Mouse (Mus musculus) adrenal gland (tissue): ENCODE measurements around the gene Olfr398.

Experiments
- intact Hi-C: fragments of 180-260 bp; cut with DNase I; formaldehyde crosslinking; loops from one replicate; pipeline ENCODE4 v1.15.1; 2025
- long read RNA-seq, 2 experiments: library from polyadenylated mRNA; unstranded; transcript quantifications; one replicate each; pipeline ENCODE4 v2.0.0; 2020; ENCODE audit warnings: borderline replicate concordance in 1 of 2; ENCODE audit not compliant: insufficient replicate concordance in 1 of 2

The Olfr398 gene
- long read RNA-seq, experiment 1: 0 reads
- long read RNA-seq, experiment 2: 0 reads

DNA sequence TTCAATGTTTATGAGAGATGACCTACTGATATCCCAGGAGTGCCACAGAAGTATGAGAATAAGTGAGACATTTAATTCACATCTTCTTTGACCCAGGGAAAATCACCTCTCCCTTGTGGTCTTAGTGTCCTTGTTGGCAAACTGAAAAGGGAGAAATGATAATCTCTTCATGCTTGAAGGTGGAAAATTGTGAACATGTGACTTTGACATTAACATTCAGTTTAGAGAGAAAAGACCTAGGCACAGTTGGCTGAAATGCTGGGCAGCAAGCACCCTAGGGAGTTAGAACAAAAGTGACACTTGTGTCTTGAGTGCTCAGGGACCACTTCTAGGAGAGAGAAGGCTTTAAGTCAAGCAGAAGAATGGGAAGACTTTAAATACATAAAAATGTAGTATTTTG, at the start of gene Olfr398:
Gene Olfr398, minus strand, starts transcription at position 101 of the 400 bp plus-strand sequence.
- intact Hi-C loops: no loop called here

DNA sequence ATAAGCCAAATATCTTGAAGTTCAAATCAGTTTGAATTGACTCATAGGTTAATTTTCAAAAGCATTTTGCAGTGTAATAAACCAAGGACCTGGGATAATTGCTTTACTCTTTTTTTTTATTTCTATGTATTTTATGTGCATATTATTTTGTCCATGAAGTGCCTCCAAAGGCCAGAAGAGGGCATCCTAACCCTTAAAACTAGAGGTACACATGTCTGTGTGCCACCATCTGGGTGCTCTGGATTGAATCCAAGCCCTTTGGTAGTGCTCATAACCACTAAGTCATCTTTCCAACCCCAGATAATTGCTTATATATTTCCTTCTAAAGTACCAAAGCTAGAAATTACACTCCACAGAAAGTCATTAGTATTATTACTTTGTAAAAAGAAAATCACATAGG, 2.9 kb upstream of the Olfr398 start:
- intact Hi-C loops: no loop called here

DNA sequence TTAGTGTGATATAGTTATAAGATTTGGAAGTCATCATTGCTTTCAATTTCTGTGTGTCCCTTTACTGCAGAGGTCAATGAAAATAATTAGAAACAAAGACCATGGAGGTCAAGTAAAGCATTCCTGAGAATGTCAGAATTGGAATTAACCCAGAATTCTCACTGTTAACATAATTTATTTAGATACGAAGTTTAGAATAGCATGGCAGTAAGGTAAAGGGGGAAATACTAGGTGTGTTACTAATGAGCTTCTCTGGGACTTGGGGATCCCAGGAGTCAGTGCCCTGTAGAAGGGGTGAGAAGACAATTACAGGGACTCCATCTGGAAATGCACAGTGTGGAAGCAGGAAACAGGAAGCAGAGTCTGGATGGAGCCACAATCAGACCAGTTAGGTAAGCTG, 29.7 kb downstream of the Olfr398 start, which contains the start of gene Olfr397:
Gene Olfr397, plus strand, starts transcription at position 301 of the 400 bp plus-strand sequence.
- intact Hi-C loops: no loop called here

DNA sequence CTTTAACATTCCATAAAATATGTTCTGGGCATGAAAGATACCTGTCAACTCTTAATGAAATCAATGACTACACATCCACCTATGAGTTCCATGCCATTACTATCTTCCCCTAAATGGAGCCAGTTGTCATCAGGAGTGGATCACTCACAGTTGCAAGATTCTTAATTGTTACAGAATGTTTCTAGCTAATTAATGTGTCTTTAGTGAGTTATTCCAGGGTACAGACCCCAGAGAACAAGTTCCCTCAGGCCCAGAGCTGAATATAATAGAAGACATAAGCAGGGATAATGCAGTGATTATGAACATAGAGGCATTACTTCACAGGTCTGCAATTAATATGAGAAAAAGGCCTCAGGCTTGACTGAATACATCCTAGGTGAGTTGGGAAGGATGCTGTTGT, 53.8 kb downstream of the Olfr398 start, which contains the start of gene Olfr23:
Gene Olfr23, plus strand, starts transcription at position 301 of the 400 bp plus-strand sequence.
- intact Hi-C loops: no loop called here
